Mouse (Mus musculus): ENCODE measurements at regions not wholly inside any gene's neighbourhood (a gene's known extent, or its start where the extent isn't known, plus 50 kb on each side); places are given as distances from the start of the nearest gene placed in this dataset.

- TF ChIP-seq CTCF (IDR thresholded peaks at IDR 0.05; ENCODE audit: low read depth, low read length) (no peak), POLR2A (IDR thresholded peaks at IDR 0.05; ENCODE audit: borderline replicate concordance, low read depth, low read length) (no peak)
Observed at GRCm38 (mm10) chr6:31615426-31615970, 51.7 kb upstream of the Podxl start.

Measured in bone marrow macrophage, adult 2 months (primary cell).